Mouse (Mus musculus) macrophage (primary cell): Measurements from ENCODE around the gene Eif5a2. TPM values are rescaled to one million over a fixed set of nuclear protein-coding genes. Genes with fewer than 3 reads are reported as not detected.
A peak's percentile ranks its signal among the peaks of the same experiment; 100 is the strongest.
"Not testable (repeated sequence)": the region's sequence is repeated elsewhere in the genome, so short reads cannot be mapped to it uniquely, and the experiment has no call there.

Experiments used
- H3K27ac ChIP-seq: fragments of 350-480 bp; formaldehyde crosslinking; 2 replicates; pipeline ENCODE4 v1.9.0; 2021
- H3K36me3 ChIP-seq: fragments of 350-480 bp; formaldehyde crosslinking; 2 replicates; pipeline ENCODE4 v1.9.0; 2021; ENCODE audit errors: inconsistent target
- H3K4me3 ChIP-seq: fragments of 350-480 bp; formaldehyde crosslinking; 2 replicates; pipeline ENCODE4 v1.9.0; 2021; ENCODE audit errors: inconsistent target
- H3K79me2 ChIP-seq: fragments of 350-480 bp; formaldehyde crosslinking; 2 replicates; pipeline ENCODE4 v1.9.0; 2021; ENCODE audit errors: inconsistent target
- WGBS: methylation state at CpG from one replicate; pipeline ENCODE4 v1.1.7; 2026; ENCODE audit warnings: inconsistent platforms; ENCODE audit not compliant: missing documents; 5-methylcytosine and 5-hydroxymethylcytosine counted together
- polyA plus RNA-seq: library from polyadenylated mRNA; stranded (reverse); fragments of 250-400 nt; gene quantifications from 3 replicates; pipeline ENCODE4 v1.2.4, GENCODE M21; 2018; ENCODE audit warnings: inconsistent platforms
- total RNA-seq, 78 experiments: library from RNA; depleted of rRNA; stranded (reverse); fragments of 250-400 nt; gene quantifications; 1 replicate in 9 of 78; 2 replicates in 24 of 78; 3 replicates in 43 of 78; 4 replicates in 2 of 78; pipeline ENCODE4 v1.2.4; 2018; ENCODE audit warnings: inconsistent platforms in 56 of 78

Eif5a2 gene
- total RNA-seq (2018; cell fraction: chromatin; rRNA removed) = 1 to 10 TPM in 11 of 26 experiments, under 1 TPM in 13, not detected in 2; 0.12 to 2.6 (median 0.91) TPM
- total RNA-seq (2018; cell fraction: cytosol; rRNA removed) = 1 to 10 TPM; 3.1 to 7.2 (median 4.9) TPM
- 1 to 10 TPM in 22 of 26 experiments, under 1 TPM in 4; 0.79 to 6.0 (median 1.9) TPM for total RNA-seq (2018; cell fraction: nucleus; rRNA removed)
- polyA plus RNA-seq = 3.0 to 5.4 TPM (median 4.2 TPM) in 3 replicates

DNA sequence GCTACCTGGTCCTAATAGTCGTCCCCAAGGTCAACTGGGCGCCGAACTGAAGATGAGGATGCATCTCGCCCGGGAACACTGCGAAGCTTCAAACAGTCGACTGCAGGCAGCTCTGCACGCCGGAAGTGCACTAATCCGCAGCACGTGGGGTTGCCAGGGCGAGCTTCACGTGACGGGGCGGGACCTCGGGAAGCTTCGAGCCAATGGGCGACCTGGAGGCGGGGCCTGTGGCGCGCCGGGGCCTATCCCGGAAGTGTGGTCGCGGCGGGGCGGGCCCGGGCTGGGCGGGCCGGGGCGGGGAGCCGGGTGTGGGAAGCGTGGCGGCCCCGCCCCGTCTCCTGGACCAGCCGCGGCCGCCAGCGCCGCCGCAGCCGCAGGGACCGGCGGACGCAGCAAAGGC lies at the start of gene Eif5a2:
Gene Eif5a2 (plus strand): TSS at position 283 of the 400 bp plus-strand sequence.
- Histone ChIP-seq H3K27ac (no peak within 1 kb of the TSS), H3K79me2 (no peaks in the 10 kb centered on the region), H3K36me3 (no peaks in the 10 kb centered on the region), H3K4me3 (peak within 1 kb of the TSS; percentile 10; the same call in 1 of the 2 replicates)
- WGBS = 3% methylated on average over 39 of the region's 46 CpGs

DNA sequence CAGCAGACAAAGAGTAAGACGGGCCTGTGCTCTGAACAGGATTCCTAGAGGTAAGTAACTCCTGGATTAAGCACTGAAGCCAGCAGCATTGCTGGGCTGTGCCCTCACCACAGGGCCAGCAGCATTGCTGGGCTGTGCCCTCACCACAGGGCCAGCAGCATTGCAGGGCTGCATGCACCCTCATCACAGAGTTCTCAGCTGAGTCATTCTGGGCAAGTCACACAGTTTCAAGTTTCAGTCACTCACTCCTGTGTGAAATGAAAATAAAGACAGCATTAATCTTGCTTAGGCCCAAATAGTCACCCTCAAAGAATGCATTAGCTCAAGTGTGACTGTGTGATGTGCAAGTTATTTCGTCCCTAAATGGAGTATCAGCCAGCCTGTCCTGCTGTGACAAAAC lies 46.4 kb upstream of the Eif5a2 start:
- H3K27ac ChIP-seq = no peak overlapping the region
- WGBS = 88% methylated on average over 2 of the region's 2 CpGs
- no peak overlapping the region for H3K4me3 ChIP-seq
- H3K36me3 ChIP-seq = no peaks in the 10 kb centered on the region
- H3K79me2 ChIP-seq = no peaks in the 10 kb centered on the region

DNA sequence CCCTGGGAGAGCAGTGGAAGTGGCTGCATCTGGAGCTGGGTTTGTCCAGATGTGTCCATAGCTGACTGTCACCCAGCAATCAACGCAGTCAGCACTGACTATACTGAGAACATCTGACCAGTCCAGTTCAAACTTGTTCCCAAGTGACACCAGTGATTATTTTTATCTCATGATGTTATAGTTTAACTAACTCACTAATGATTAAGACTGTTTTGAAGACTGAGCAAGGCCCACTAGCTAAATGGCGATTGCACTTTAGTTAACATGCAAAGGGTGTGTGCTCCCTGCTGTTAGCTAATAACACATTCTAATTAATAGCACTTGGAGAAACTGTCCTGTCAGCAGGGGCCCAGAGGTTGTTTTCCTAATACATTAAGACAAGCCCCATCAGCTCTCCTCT lies 44.1 kb upstream of the Eif5a2 start:
- Histone ChIP-seq H3K4me3 (no peak overlapping the region), H3K79me2 (no peaks in the 10 kb centered on the region), H3K27ac (no peak overlapping the region), H3K36me3 (no peaks in the 10 kb centered on the region)
- 82% methylated on average over 2 of the region's 2 CpGs for WGBS

DNA sequence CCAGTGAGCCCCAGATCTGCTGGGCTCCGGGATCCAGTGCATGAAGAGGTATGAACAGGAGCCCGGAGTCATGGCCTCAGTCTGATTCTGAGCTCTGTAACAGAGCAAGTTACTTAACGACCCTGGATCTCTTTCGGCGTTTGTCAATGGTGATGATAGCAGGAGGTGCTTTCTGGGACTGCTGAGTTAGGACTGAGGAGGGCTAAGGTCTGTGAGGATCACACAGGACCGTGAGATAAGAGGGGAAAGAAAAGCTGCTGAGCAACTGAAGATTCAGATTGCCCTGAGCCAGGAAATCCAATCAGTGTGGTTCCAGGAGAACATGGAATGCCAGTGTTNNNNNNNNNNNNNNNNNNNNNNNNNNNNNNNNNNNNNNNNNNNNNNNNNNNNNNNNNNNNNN lies 40.7 kb upstream of the Eif5a2 start:
- no peak overlapping the region for H3K27ac ChIP-seq
- no peak overlapping the region for H3K4me3 ChIP-seq
- 81% methylated on average over 6 of the region's 6 CpGs for WGBS
- no peaks in the 10 kb centered on the region for H3K79me2 ChIP-seq
- no peaks in the 10 kb centered on the region for H3K36me3 ChIP-seq

DNA sequence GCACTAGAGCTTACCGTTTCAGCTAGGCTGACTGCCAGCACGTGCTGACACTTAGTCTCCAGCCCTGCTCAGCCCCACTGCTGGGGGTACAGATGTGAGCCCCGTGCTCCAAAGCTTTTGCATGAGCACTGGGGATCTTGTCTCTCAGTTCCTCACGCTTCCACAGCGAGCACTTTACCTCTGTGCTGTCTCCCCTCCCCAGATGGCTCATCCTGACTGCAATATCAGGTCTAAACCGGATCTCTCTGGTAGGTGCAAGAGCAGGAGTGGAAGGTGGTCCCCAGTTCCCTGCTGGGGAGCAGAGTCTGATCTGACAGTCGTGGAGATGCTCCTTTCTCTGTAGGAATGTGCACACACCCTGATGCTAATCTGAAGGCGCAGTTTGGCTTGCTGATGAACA lies 37.8 kb upstream of the Eif5a2 start:
- no peaks in the 10 kb centered on the region for H3K36me3 ChIP-seq
- no peaks in the 10 kb centered on the region for H3K79me2 ChIP-seq
- no peak overlapping the region for H3K27ac ChIP-seq
- WGBS = 68% methylated on average over 7 of the region's 8 CpGs
- no peak overlapping the region for H3K4me3 ChIP-seq

DNA sequence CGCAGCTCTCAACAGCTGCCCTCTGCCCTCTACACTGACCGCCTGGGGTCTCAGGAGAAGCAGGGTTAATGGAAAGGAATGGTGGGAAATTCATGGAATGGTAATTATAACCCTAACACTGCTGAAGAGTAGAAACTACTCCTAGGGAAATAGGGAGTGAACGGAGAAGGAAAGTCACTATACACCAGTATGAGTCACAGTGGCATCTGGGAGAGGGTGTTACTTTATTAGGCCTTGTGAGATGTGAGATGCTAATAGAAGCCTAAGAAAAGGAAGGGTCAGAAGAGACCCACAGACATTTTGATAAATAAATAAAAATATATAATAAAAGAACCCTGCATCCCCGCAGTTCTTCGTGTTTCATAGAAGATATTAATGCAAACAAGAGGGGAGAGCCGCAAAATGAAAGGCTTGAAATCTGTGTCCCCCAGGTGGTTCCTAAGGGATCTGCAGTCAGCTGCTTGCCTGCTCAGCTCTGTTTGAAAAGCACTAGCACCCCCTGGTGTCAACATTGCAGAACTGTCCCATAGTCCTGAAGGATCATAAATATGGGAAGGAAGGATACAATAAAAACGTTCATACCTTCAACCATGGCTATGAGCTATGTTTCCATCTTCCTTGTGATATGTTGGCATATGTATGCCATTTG lies 35.1 kb upstream of the Eif5a2 start:
- Histone ChIP-seq H3K79me2 (no peaks in the 10 kb centered on the region), H3K4me3 (no peak overlapping the region), H3K36me3 (no peaks in the 10 kb centered on the region), H3K27ac (no peak overlapping the region)
- WGBS = 37% methylated on average over 7 of the region's 7 CpGs

DNA sequence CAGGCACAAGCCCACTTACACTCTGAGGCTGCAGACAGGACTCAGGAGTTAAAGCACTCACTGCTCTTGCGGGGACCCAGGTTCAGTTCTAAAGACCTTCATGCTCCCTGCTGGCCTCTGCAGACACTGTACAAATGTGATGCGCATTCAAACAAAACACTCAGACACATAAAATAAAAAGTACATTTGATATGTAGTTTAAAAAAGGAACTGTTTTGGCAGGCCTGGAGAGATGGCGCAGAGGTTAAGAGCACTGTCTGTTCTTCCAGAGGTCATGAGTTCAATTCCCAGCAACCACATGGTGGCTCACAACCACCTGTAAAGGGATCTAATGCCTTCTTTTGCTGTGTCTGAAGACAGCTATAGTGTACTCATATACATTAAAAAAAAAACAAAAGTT lies 32.9 kb upstream of the Eif5a2 start:
- Histone ChIP-seq H3K4me3 (no peak overlapping the region), H3K36me3 (no peaks in the 10 kb centered on the region), H3K79me2 (no peaks in the 10 kb centered on the region), H3K27ac (no peak overlapping the region)
- 91% methylated on average over 3 of the region's 3 CpGs for WGBS

DNA sequence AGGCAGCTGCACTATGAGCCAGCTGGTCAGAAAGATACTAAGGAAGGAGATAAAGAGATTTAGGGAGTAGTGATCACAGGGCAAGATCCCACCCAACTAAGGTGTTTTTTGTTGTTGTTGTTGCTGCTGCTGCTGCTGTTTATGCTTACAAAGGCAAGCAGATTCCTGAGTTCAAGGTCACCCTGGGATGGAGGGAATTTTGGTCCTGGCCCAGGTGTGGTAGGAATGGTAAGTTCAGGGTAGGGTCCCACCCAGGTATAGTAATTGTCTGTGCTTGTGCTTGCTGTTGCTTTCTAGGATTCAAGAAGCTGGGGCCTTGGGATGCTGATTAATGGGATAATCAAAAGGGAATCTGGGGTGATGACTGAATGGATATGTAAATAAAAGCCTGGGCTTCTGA lies 32.1 kb upstream of the Eif5a2 start:
- H3K4me3 ChIP-seq = no peak overlapping the region
- H3K36me3 ChIP-seq = no peaks in the 10 kb centered on the region
- no peak overlapping the region for H3K27ac ChIP-seq
- H3K79me2 ChIP-seq = no peaks in the 10 kb centered on the region

DNA sequence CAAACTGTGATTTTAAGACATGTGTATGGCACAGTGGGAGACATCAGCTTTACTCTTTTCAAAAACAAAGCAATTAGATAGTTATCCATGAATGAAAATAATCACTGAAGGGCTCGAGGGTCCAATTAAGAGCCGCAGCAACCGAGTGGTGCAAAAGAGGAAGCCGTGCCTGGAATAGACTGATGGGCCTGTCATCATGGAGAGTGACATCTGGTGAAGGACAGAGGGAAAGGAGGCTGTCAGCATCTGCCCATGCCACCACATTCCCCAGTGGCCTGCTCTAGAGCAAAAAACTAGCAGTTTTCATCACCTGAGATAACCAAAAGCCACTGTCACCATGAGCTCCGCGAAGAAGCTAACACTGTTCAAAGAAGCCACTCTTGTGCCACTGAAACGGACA lies 25.6 kb upstream of the Eif5a2 start:
- Histone ChIP-seq H3K36me3 (no peaks in the 10 kb centered on the region), H3K79me2 (no peaks in the 10 kb centered on the region), H3K4me3 (no peak overlapping the region), H3K27ac (no peak overlapping the region)
- WGBS = 87% methylated on average over 7 of the region's 7 CpGs

DNA sequence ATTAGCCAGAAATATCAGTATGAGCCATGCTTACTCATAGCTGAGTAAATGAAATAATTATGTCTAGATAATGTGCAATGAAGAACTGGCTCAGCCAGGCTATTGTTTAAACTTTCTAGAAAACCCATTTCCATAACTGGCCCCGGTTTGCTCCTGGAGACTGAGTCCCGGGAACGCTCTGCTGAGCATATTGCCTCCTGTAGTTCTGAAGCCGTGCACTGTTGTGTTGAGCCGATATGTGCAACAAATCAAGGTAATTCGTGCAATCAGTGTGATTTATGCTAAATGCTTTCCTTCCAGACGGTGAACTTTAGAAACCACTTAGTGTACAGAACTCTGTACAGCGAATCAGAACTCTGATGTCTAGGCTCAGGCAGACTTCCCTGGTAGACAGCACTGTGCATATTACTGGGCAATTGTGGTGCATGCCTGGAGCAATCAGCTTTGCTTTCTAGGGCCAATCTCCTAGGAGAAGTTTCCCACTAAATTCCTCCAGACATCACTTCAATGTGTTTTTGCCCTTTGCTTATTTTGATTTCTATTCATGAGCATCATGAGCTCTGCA lies 19.8 kb upstream of the Eif5a2 start:
- Histone ChIP-seq H3K27ac (no peak overlapping the region), H3K36me3 (no peaks in the 10 kb centered on the region), H3K79me2 (no peaks in the 10 kb centered on the region), H3K4me3 (no peak overlapping the region)
- WGBS = 87% methylated on average over 8 of the region's 8 CpGs

DNA sequence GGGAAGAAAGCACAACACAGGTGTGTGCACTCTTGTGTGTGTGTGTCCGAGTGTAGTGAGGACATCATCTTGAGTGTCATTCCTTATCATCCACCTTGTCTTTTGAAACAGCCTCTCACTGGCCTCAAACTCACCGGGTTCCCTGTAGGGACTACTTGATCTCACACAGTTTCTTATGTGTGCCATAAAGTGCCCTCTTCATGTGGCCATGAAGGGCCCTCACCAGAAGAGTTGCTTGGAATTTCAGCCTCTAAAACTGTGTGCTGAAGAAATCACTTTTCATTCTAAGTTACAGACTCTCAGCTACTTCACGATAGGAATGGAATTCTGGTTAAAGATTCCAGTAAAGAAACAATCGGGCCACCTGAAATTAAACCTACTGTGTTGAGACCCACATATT lies 14.1 kb upstream of the Eif5a2 start:
- Histone ChIP-seq H3K36me3 (no peaks in the 10 kb centered on the region), H3K4me3 (no peak overlapping the region), H3K79me2 (no peaks in the 10 kb centered on the region), H3K27ac (no peak overlapping the region)
- 92% methylated on average over 4 of the region's 4 CpGs for WGBS

DNA sequence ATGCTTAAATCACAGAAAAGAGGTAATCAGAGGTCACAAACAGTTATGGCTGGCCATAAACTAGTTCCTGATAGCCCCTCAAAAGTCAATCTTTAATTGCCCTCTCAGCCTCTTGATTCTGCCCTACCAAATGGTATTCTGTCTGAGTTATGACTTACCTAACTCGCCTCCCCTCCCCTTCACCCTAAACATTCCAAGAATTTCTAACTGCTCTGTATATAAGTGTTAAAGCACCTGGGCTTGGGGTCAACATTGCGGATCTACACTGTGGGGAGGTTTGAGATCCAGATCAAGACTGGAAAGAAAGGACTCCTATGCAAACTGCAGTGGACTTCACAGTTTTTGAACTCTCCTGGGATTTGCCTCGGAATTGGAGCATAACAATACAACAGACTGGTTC lies 12.9 kb upstream of the Eif5a2 start:
- H3K36me3 ChIP-seq = no peaks in the 10 kb centered on the region
- no peaks in the 10 kb centered on the region for H3K79me2 ChIP-seq
- H3K4me3 ChIP-seq = no peak overlapping the region
- WGBS = 89% methylated on average over 3 of the region's 3 CpGs
- H3K27ac ChIP-seq = no peak overlapping the region

DNA sequence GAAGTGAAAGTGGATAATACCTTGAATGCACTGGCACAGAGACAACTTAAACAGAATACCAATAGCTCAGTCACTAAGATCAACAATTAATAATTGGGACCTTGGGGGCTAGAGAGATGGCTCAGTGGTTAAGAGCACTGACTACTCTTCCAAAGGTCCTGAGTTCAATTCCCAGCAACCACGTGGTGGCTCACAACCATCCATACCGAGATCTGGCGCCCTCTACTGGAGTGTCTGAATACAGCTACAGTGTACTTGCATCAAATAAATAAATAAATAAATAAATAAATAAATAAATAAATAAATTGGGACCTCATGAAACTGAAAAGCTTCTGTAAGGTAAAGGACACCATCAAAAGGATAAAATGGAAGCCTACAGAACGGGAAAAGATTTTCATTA lies 8.2 kb upstream of the Eif5a2 start:
- H3K4me3 ChIP-seq, H3K79me2 ChIP-seq, H3K36me3 ChIP-seq, H3K27ac ChIP-seq: not testable (repeated sequence)
- WGBS = 76% methylated on average over 4 of the region's 4 CpGs

DNA sequence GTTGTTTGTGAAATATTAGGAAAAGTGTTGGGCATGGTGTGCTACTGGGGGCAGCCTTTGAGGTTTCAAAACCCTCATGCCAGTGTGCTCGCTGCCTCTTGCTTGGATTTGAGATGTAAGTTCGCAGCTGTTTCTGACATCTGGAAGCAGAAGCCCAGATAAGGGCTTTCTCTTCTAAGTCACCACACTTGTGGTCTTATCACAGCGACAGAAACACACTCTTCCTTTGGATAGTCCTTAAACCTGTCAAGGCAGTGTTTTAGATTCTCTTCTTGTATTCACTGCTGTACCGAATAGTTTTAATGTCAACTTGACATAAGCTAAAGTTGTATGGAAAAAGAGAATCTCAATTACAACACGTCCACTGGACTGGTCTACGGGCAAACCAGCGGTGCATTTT lies 5.7 kb upstream of the Eif5a2 start:
- Histone ChIP-seq H3K27ac (no peak overlapping the region), H3K36me3 (no peaks in the 10 kb centered on the region), H3K4me3 (no peak overlapping the region), H3K79me2 (no peaks in the 10 kb centered on the region)
- 90% methylated on average over 6 of the region's 7 CpGs for WGBS

DNA sequence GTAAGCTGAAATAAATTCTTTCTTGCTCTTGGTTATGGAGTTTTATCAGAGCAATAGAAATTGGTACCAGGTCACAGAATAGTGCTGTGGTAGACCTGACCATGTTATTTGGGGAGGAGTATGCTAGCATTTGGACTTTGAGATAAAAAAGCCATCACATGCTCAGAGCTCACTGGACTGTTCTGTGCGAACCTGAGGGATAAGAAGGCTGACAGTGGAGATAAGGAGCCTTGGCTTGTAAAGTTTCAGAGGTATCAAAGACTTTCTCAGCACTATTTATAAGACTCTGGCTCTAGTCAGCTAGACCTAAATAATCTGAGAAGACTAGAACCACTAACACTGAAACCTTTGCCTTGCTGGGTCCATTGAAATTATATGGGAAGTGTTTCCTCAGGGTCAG lies 5.1 kb upstream of the Eif5a2 start:
- Histone ChIP-seq H3K27ac (no peak overlapping the region), H3K79me2 (no peaks in the 10 kb centered on the region), H3K36me3 (no peaks in the 10 kb centered on the region), H3K4me3 (no peak overlapping the region)
- 100% methylated on average over 1 of the region's 1 CpGs for WGBS

DNA sequence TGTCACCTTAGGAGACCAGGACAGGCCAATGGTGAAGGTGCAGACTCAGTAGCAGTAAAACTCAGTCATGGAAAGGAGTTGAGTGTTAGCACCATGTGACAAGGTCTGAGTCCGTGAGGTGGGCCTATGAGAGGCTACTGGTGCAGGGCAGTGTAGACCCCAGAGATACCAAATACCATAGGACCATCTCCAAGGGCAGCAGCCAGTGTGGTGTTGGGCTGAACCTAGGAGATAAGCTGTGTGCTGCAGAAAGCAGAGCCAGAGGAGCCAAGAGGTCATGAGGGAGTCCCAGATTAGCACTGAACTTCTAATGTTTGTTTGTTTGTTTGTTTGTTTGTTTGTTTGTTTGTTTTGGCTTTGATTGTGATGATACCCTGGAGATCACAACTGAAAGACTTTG lies 4.6 kb upstream of the Eif5a2 start:
- Histone ChIP-seq H3K79me2 (no peaks in the 10 kb centered on the region), H3K27ac (no peak overlapping the region), H3K4me3 (no peak overlapping the region), H3K36me3 (no peaks in the 10 kb centered on the region)
- 82% methylated on average over 1 of the region's 1 CpGs for whole genome bisulfite sequencing
